Mouse (Mus musculus) heart, adult 18-20 months (tissue): ENCODE measurements around the gene Fam83c. TPM values are rescaled to one million over a fixed set of nuclear protein-coding genes. Genes with fewer than 3 reads are reported as not detected.

ENCODE experiments used
- DNase-seq, 2 experiments: peaks; one replicate each; pipeline ENCODE4 v3.0.0; 2021 to 2022; ENCODE audit warnings: mixed read lengths in 1 of 2
- total RNA-seq, 2 experiments: library from RNA; stranded (reverse); gene quantifications; 2 replicates each; pipeline ENCODE4 v1.2.3; 2021

The Fam83c gene
- total RNA-seq, 2 experiments from 2014 or later: not detected

GRCm38 (mm10) chr2:155794674-155795445, 39.8 kb downstream of the Fam83c start:
- no peak for DNase-seq

GRCm38 (mm10) chr2:155792899-155793298, 41.8 kb downstream of the Fam83c start:
- no peak for DNase-seq

GRCm38 (mm10) chr2:155787949-155788931, 46.4 kb downstream of the Fam83c start:
- DNase-seq: no peak

GRCm38 (mm10) chr2:155786905-155787304, 47.7 kb downstream of the Fam83c start:
- DNase-seq: no peak

- peak in 1 of 2 experiments; percentile 16 for DNase-seq
Measured at GRCm38 (mm10) chr2:155784534-155784933, 50.1 kb downstream of the Fam83c start.

GRCm38 (mm10) chr2:155779506-155779905, 55.1 kb downstream of the Fam83c start:
- no peak for DNase-seq

- DNase-seq: no peak
Measured at GRCm38 (mm10) chr2:155779066-155779465, 55.6 kb downstream of the Fam83c start.

- no peak for DNase-seq
Measured at GRCm38 (mm10) chr2:155778004-155778403, 56.6 kb downstream of the Fam83c start.

GRCm38 (mm10) chr2:155777688-155777985, 57.0 kb downstream of the Fam83c start:
- no peak for DNase-seq

Other genes with a start within 250 kb of the Fam83c start
- 10 to 100 TPM; 14.4 to 15.6 TPM for gene Gss, start 242.0 kb downstream of the Fam83c start, total RNA-seq
- gene Myh7b, start 223.6 kb downstream of the Fam83c start, total RNA-seq: 10 to 100 TPM; 23.0 to 30.1 TPM
- gene Trpc4ap, start 142.5 kb downstream of the Fam83c start, total RNA-seq: 10 to 100 TPM; 89.4 to 90.2 TPM
- gene Edem2, start 105.4 kb downstream of the Fam83c start, total RNA-seq: 1 to 10 TPM; 5.0 to 8.2 TPM
- gene Gm17581, start 99.0 kb downstream of the Fam83c start, total RNA-seq: not detected
- gene Procr, start 83.7 kb downstream of the Fam83c start, total RNA-seq: 1 to 10 TPM; 2.4 to 4.8 TPM
- gene Mmp24, start 59.5 kb downstream of the Fam83c start, total RNA-seq: not detected
- 10 to 100 TPM; 31.4 to 34.4 TPM for gene BC029722, start 15.4 kb downstream of the Fam83c start, total RNA-seq
- 10 to 100 TPM; 59.2 to 65.6 TPM for gene Eif6, start 7.9 kb downstream of the Fam83c start, total RNA-seq
- gene Uqcc1, start 95.5 kb upstream of the Fam83c start, total RNA-seq: 100 to 1,000 TPM; 279 to 347 TPM
- gene Gm15557, start 105.9 kb upstream of the Fam83c start, total RNA-seq: not detected
- under 1 TPM in 1 of 2 experiments, not detected in 1; 0.13 TPM for gene Gdf5, start 110.5 kb upstream of the Fam83c start, total RNA-seq
- 1 to 10 TPM; 4.5 to 4.8 TPM for gene Cep250, start 121.6 kb upstream of the Fam83c start, total RNA-seq
- under 1 TPM in 1 of 2 experiments, not detected in 1; 0.25 TPM for gene 6430550D23Rik, start 173.1 kb upstream of the Fam83c start, total RNA-seq
- gene Ergic3, start 173.2 kb upstream of the Fam83c start, total RNA-seq: 10 to 100 TPM; 56.9 to 65.5 TPM
- gene Fer1l4, start 218.1 kb upstream of the Fam83c start, total RNA-seq: not detected
- 1 to 10 TPM; 1.5 to 2.1 TPM for gene Spag4, start 230.3 kb upstream of the Fam83c start, total RNA-seq